Mouse (Mus musculus) spleen, adult 18-20 months (tissue): ENCODE results near the gene Usp28.
"Not testable (repeated sequence)": the region's sequence is repeated elsewhere in the genome, so short reads cannot be mapped to it uniquely, and the experiment has no call there.

ENCODE experiments used
- DNase-seq, 2 experiments: peaks; one replicate each; pipeline ENCODE4 v3.0.0; 2022; ENCODE audit warnings: mixed read lengths in 2 of 2

Gene Usp28

DNA sequence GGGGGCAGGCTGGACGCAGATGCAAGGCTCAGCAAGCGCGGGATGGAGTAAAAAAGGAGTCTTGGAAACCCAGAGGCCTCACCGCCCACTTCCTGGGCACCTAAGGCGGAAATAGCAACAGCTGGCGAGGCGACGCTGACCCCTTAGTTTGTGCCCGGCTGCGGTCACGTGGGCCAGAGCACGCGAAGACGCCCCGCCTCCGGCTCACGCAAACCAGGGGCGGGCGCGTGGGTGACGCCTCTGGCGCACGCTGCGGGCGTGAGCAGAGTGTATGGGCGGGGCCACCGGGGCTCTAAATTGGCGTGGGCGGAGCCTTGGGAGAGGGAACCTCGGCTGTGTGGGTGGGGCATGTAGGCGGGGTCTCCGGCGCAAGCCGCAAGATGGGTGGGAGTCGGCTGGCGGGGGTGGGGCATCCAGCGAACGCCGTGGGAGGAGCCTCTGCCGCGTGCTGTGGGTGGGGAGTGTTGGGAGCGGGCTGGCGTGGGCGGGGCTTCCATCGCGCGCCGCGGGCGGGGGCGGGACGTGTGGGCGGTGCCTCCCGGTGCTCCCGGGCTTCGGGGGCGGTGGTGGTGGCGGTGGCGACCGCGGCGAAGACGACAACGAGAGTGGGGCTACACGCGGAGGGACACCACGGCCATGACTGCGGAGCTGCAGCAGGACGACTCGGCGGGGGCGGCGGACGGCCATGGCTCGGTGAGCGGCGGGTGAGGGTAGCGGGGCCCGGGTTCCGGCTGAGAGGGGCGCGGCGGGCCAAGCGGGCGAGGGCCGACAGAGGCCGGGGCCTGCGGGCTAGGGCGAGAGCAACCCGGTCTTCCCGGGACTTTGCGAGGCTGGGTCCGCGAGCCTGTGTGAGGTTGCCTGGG lies at the start of gene Usp28:
Gene Usp28 (plus strand): TSS at position 531 of the 863 bp plus-strand sequence.
- DNase-seq, result peak; percentile 100

- no peak for DNase-seq
These were observed 42.8 kb upstream of the Usp28 start for GRCm38 (mm10) chr9:48942349-48942748.

DNA sequence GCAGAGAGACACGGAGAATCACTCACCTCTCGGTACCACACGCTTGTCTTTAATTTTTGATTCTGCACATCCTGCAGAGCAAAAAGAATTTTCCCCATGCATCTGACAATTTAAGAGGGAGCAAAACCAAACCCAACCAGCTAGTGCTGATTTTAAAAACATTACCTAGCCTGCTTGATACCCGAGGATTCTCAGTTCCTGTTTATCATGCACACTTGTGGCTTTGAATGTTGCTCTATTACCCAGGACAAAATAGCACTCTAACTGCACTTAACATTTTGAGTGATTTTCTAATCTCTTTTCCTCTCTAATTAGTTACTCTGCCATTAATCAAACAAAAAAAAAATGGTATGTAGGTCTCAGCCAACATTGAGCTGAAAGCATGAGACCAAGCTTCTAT lies 37.6 kb upstream of the Usp28 start:
- DNase-seq, result no peak

GRCm38 (mm10) chr9:48961314-48961713 lies 23.9 kb upstream of the Usp28 start:
- no peak for DNase-seq

GRCm38 (mm10) chr9:48962131-48962530 lies 23.0 kb upstream of the Usp28 start:
- DNase-seq, result no peak

DNA sequence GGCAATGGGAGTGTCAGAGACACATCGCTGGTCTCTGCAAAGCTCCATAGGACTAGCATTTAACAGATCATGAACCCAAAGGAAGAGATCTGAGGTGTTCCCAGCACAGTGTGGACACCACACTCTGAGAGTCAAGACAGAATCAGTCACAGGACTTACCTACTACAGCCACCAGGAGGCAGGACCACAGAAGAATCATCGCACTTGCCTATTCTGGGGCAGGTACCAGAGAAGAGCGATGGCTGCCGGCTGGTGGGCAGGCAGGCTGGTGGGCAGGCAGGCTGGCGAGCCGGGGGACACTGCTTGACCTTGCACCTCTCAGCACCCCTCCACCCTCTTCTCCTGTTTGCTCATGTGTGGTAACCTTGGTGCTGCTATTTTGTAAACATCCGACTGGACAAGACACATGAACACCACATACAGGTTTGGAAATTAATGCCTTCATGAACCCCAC lies 20.6 kb upstream of the Usp28 start, which contains the start of gene Htr3b:
Gene Htr3b (minus strand): TSS at position 404 of the 454 bp plus-strand sequence.
- no peak for DNase-seq

- peak in 1 of 2 experiments; percentile 32 for DNase-seq
These were observed 12.7 kb upstream of the Usp28 start for GRCm38 (mm10) chr9:48972494-48972893.

DNA sequence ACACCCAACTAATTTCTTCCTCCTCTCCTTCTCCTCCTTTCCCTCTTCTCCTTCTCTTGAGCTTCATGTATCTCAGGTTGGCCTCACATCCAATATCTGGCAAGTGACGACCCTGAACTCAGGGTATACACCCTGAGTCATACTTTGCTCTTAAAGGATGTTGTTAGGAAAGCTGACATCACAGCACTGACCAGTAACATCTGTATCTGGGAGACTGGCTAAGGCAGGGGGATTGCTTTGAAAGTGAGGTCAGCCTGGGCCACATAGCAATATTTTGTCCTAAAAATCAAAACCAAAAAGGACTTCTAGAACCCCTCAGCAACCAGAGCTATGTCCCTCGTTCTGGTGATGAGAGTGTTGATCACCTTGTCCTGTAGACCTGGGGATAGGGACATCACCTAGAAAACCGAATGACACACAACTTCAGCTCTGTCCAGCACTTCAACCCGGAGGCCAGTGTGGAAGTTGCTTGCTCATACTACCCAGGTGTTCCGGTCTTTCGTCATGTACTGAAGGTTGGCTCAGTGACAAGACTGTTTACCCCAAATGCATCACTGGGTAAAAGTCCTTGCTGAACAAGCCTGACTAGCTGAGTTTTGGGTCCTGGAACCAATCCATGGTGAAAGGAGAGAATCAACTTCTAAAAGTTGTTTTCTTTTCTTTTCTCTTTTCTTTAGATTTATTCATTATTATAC lies 8.4 kb upstream of the Usp28 start:
- DNase-seq, result no peak

DNA sequence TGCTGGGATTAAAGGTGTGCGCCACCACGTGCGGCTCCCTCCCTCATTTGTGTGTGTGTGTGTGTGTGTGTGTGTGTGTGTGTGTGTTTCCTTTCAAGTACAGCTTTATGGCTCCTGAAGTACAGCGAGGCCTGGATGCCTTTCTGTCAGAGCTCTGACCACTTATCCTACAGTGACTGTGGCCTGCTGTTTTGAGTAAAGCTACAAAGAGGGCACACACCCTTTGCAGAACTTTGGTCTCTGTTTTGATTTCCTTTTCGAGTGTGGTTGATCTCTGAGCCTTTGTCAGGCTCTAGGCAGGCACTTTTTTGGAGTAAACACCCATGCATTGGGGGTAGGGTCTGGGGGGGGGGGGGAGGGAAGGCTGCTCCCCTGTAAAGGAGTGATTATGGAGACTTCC lies 4.8 kb upstream of the Usp28 start:
- no peak for DNase-seq

DNA sequence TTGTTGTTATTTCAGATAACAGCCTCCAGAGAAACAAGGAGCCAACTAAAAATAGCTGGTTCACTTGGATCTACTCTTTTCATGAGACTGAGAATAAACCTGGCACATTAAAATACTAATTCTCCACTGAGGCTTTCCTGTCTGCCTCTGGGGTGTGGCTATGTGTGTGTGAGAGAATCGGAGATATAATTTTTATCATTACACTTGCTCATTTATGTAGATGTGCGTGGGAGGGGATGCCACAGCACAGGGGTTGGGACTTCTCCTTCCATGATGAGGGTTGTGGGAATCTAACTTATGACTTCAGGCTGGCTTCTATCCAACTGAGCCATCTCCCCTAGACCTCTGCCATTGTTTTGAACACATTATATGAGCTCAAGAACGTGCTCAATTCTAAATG lies 4.4 kb upstream of the Usp28 start:
- DNase-seq, result no peak

GRCm38 (mm10) chr9:48981827-48982226 lies 3.3 kb upstream of the Usp28 start:
- DNase-seq, result no peak

- DNase-seq, result not testable (repeated sequence)
These were observed 1.4 kb upstream of the Usp28 start for GRCm38 (mm10) chr9:48983801-48984200.

GRCm38 (mm10) chr9:48984320-48984844 lies 793 bp upstream of the Usp28 start:
- DNase-seq, result no peak

DNA sequence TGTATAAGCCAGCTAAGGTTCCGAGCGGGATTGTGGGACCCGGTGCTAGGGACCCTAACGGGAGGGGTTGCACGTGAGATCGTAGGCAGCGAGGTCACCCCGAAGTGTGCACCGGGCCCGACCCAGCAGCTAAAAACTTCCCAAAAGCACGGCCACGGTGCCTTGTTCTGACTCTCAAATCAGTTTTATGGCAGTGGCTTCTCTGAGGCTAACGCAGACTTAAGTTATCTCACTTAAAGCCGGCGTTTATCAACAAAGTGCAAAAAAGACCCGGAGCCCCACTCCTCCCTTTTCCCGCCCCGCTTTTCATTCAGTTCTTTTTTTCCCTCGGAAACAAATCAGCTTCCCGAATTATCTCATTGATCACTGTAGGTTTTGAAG lies 523 bp downstream of the Usp28 start:
- DNase-seq, result no peak

GRCm38 (mm10) chr9:48986616-48987141 lies 1.5 kb downstream of the Usp28 start:
- no peak for DNase-seq

- no peak for DNase-seq
These were observed 2.3 kb downstream of the Usp28 start for GRCm38 (mm10) chr9:48987201-48988101.

DNA sequence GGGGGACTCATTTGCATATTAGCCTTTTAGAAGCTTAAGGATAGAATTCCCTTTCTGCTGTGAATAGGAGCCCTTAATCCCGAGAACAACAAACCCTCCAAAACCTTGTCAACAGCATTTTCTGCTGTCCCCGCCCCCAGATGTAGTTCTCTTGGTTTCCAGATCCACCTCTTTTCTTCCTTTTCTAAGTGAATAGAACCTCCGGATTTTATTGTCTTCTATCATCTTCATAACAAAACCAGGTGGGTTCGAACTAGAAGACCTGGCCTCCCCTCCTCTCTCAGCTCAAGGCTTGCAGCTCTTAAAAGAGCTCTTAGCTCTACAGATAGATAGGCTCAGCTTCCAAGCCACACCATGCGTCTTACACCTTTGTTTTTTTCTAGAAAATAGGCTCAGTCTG lies 6.5 kb downstream of the Usp28 start:
- DNase-seq, result no peak

GRCm38 (mm10) chr9:48994779-48995178 lies 9.6 kb downstream of the Usp28 start:
- DNase-seq, result no peak

- DNase-seq, result no peak
These were observed 10.6 kb downstream of the Usp28 start for GRCm38 (mm10) chr9:48995735-48996134.

- DNase-seq, result no peak
These were observed 14.1 kb downstream of the Usp28 start for GRCm38 (mm10) chr9:48999256-48999655.

- no peak for DNase-seq
These were observed 30.6 kb downstream of the Usp28 start for GRCm38 (mm10) chr9:49015824-49016223.

GRCm38 (mm10) chr9:49021289-49021688 lies 36.1 kb downstream of the Usp28 start:
- no peak for DNase-seq
